Mouse (Mus musculus) thymus, adult 2 months (tissue): Measurements from ENCODE around the gene Stac2.

Experiments
- CTCF ChIP-seq: fragments of 200-500 bp; IDR thresholded peaks from 2 replicates; pipeline ENCODE4 v1.5.1; 2012; ENCODE audit warnings: mild to moderate bottlenecking, control low read depth, low read length, moderate library complexity, borderline replicate concordance; ENCODE audit not compliant: control insufficient read depth, poor library complexity, insufficient read depth; ENCODE audit errors: extremely low read depth
- POLR2A ChIP-seq: fragments of 200-500 bp; IDR thresholded peaks from 2 replicates; pipeline ENCODE4 v1.6.1; 2012; ENCODE audit warnings: mild to moderate bottlenecking, low read length, control low read depth, moderate library complexity; ENCODE audit not compliant: control insufficient read depth, poor library complexity, insufficient read depth; ENCODE audit errors: extremely low read depth

DNA sequence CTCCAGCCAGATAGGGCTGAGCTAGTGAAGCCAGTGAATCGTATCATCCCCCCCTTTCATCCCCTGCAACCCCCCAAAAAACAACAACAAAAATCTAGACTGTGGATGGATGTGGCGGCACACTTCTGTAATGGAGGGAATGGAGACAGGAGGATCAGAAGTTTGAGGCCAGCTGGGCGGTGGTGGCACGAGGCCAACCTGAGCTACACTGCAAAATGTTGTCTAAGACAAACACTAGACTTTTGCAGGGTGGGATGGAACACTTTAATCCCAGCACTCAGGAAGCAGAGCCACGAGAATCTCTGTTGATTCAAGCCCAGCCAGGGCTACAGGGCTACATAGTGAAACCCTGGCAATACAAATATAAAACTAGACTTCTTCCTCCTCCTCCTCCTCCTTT, 9.2 kb downstream of the Stac2 start:
- no peak for TF ChIP-seq POLR2A
- TF ChIP-seq CTCF = no peak
